Mouse (Mus musculus): ENCODE results near the gene Tspyl3.

DNA sequence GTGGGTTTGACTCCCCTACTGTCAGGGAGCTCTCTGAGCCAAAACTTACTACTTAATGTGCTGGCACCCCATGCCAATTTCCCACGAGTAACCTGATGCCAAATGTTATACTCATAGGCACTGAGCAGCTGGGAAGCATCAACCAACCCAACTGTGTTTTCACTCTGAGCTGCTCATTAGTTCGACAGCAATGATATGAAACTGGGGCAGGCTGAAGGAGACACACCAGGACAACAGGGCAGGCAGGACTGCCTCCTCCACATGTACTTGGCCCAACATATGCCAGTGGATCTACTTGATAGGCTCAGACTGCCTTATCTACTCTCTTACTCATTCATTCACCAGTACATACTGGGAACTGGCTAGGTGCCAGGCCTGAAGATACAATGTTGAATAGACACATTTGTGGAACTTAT is 39.1 kb downstream of the Tspyl3 start:
- no peak for TF ChIP-seq CTCF (IDR thresholded peaks at IDR 0.05; ENCODE audit: insufficient read depth, low read depth, low read length)
- TF ChIP-seq POLR2A (IDR thresholded peaks at IDR 0.05; ENCODE audit: insufficient read depth, low read depth, low read length) = no peak
